Mouse (Mus musculus) thymus, adult 2 months (tissue): ENCODE measurements around the gene Ccdc82. TPM values are rescaled to one million over a fixed set of nuclear protein-coding genes. Genes with fewer than 3 reads are reported as not detected.

ENCODE experiments used
- DNase-seq: peaks from one replicate; pipeline ENCODE4 v3.0.0; 2021
- H3K27ac ChIP-seq: fragments of 200-500 bp; 2 replicates; pipeline ENCODE4 v1.5.1; 2012; ENCODE audit warnings: low read length, control low read depth; ENCODE audit not compliant: control insufficient read depth, insufficient read depth
- H3K27me3 ChIP-seq: fragments of 200-500 bp; 2 replicates; pipeline ENCODE4 v1.6.1; 2012; ENCODE audit warnings: mild to moderate bottlenecking, low read length, moderate library complexity, mixed read lengths; ENCODE audit not compliant: control insufficient read depth, insufficient read depth
- H3K36me3 ChIP-seq: fragments of 200-500 bp; 2 replicates; pipeline ENCODE4 v1.6.1; 2012; ENCODE audit warnings: mild to moderate bottlenecking, low read length, moderate library complexity; ENCODE audit not compliant: control insufficient read depth, insufficient read depth
- H3K4me1 ChIP-seq: fragments of 200-500 bp; replicated peaks from 2 replicates; pipeline ENCODE4 v1.6.1; 2012; ENCODE audit warnings: low read length; ENCODE audit not compliant: control insufficient read depth, insufficient read depth
- H3K4me3 ChIP-seq: fragments of 200-500 bp; 2 replicates; pipeline ENCODE4 v1.5.1; 2012; ENCODE audit warnings: mild to moderate bottlenecking, low read length, control low read depth, moderate library complexity; ENCODE audit not compliant: control insufficient read depth, insufficient read depth
- CTCF ChIP-seq: fragments of 200-500 bp; IDR thresholded peaks from 2 replicates; pipeline ENCODE4 v1.5.1; 2012; ENCODE audit warnings: mild to moderate bottlenecking, control low read depth, low read length, moderate library complexity, borderline replicate concordance; ENCODE audit not compliant: control insufficient read depth, poor library complexity, insufficient read depth; ENCODE audit errors: extremely low read depth
- POLR2A ChIP-seq: fragments of 200-500 bp; IDR thresholded peaks from 2 replicates; pipeline ENCODE4 v1.6.1; 2012; ENCODE audit warnings: mild to moderate bottlenecking, low read length, control low read depth, moderate library complexity; ENCODE audit not compliant: control insufficient read depth, poor library complexity, insufficient read depth; ENCODE audit errors: extremely low read depth
- WGBS: fragments of 180-500 bp; shearing (Covaris S2); methylation state at CpG from one replicate; pipeline ENCODE4 v1.1.7; 2018; 5-methylcytosine and 5-hydroxymethylcytosine counted together
- polyA plus RNA-seq: library from polyadenylated mRNA; depleted of rRNA; stranded (reverse); fragments of >200 nt; gene quantifications from 2 replicates; pipeline ENCODE4 v1.2.3, GENCODE M21; 2012; rRNA removed

The Ccdc82 gene
- polyA plus RNA-seq, 1 experiment, result 17.8 TPM

DNA sequence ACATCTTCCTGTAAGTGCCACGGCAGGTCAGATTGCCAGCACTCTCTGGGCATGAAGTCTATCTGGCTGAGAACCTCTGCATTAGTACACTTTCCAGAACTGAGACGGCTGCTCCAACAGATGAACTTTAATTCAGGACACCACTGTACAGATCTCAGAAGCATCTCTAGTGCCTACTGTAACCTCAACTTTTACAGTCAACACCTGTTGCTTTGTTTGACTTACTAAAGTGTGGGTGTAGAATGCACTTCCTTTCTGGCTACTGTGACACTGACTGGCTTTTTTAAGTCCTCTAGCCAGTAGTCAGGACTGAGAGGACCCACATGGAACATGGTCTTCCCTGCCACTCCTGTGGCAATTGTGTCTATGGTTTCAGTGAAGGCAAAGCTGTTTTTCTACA lies 76.3 kb downstream of the Ccdc82 start:
- peak overlapping the region; percentile 85 for H3K27ac ChIP-seq
- H3K27me3 ChIP-seq, result no peaks in the 10 kb centered on the region
- H3K4me1 ChIP-seq, result peaks cover 13% of the 10 kb centered on the region
- 10% methylated on average over 2 of the region's 2 CpGs for WGBS
- no peak overlapping the region for H3K4me3 ChIP-seq
- no peak for TF ChIP-seq CTCF
- TF ChIP-seq POLR2A, result no peak
- no peaks in the 10 kb centered on the region for H3K36me3 ChIP-seq
- DNase-seq, result no peak

DNA sequence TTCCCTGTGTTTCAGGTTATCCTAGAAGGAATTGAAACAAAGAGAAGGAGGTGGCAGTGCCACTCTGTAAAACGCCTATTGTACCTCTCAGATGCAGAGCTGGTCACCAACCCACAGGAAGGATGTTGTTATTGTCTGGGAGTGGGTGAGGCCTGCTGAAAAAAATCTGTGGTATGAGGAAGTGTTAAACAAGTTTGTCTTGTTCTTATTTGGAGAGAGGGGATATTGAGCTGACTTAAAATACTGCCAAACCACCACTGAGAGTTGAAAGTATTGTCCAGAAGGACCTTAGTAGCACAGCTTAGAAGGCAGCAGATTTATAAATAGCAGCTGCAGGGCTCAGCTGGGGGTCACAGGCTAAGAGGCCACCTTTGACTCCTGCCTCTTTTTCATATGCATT lies 76.9 kb downstream of the Ccdc82 start:
- H3K4me3 ChIP-seq, result no peak overlapping the region
- peaks cover 13% of the 10 kb centered on the region for H3K4me1 ChIP-seq
- DNase-seq, result peak; percentile 29
- WGBS, result 5% methylated on average over 1 of the region's 1 CpGs
- no peaks in the 10 kb centered on the region for H3K27me3 ChIP-seq
- peak overlapping the region; percentile 82 for H3K27ac ChIP-seq
- no peaks in the 10 kb centered on the region for H3K36me3 ChIP-seq
- no peak for TF ChIP-seq POLR2A
- TF ChIP-seq CTCF, result no peak

Other genes with a start within 250 kb of the Ccdc82 start
- 0.73 and 0.97 TPM in 2 replicates for gene Jrkl, start 1.1 kb upstream of the Ccdc82 start, polyA plus RNA-seq
- gene Maml2, start 51.0 kb downstream of the Ccdc82 start, polyA plus RNA-seq, result 12.9 and 14.3 TPM in 2 replicates
- not detected in 2 replicates for gene Gm17571, start 199.8 kb downstream of the Ccdc82 start, polyA plus RNA-seq